Mouse (Mus musculus) liver, postnatal 0 days (tissue): ENCODE data around the gene 1700012P22Rik. TPM values are rescaled to one million over a fixed set of nuclear protein-coding genes. Genes with fewer than 3 reads are reported as not detected.

Experiments used
- ATAC-seq: fragments of 200-750 bp; cut with Nextera tagmentation; 2 replicates; pipeline ENCODE4 v1.8.0; 2017; ENCODE audit warnings: mild to moderate bottlenecking, moderate library complexity
- DNase-seq: peaks from one replicate; pipeline ENCODE4 v3.0.0-alpha.2; 2016
- H3K27ac ChIP-seq: fragments of 300-500 bp; sonication (generic); 2 replicates; pipeline ENCODE4 v1.5.1; 2014; ENCODE audit warnings: antibody characterized with exemption, moderate library complexity, mild to moderate bottlenecking, low read depth
- H3K27me3 ChIP-seq: fragments of 300-500 bp; sonication (generic); 2 replicates; pipeline ENCODE4 v1.6.1; 2014; ENCODE audit warnings: low read length, control low read depth, mixed read lengths; ENCODE audit not compliant: insufficient read depth
- H3K36me3 ChIP-seq: fragments of 300-500 bp; sonication (generic); replicated peaks from 2 replicates; pipeline ENCODE4 v1.6.1; 2014; ENCODE audit warnings: mild to moderate bottlenecking, control low read depth, low read length, moderate library complexity, mixed read lengths; ENCODE audit not compliant: insufficient read depth
- H3K4me1 ChIP-seq: fragments of 300-500 bp; sonication (generic); 2 replicates; pipeline ENCODE4 v1.6.1; 2014; ENCODE audit warnings: antibody characterized with exemption, mild to moderate bottlenecking, control low read depth; ENCODE audit not compliant: insufficient read depth
- H3K4me2 ChIP-seq: fragments of 300-500 bp; sonication (generic); 2 replicates; pipeline ENCODE4 v1.6.1; 2014; ENCODE audit warnings: low read depth, mild to moderate bottlenecking, low read length, moderate library complexity, mixed read lengths
- H3K4me3 ChIP-seq: fragments of 300-500 bp; sonication (generic); 2 replicates; pipeline ENCODE4 v1.5.1; 2014; ENCODE audit warnings: low read depth, low read length
- H3K9ac ChIP-seq: fragments of 300-500 bp; sonication (generic); replicated peaks from 2 replicates; pipeline ENCODE4 v1.6.1; 2014; ENCODE audit warnings: mild to moderate bottlenecking, moderate library complexity
- H3K9me3 ChIP-seq: fragments of 300-500 bp; sonication (generic); 2 replicates; pipeline ENCODE4 v1.6.1; 2016; ENCODE audit warnings: mild to moderate bottlenecking, control low read depth, low read length, mixed read lengths
- CTCF ChIP-seq: sonication (generic); IDR thresholded peaks from 2 replicates; pipeline ENCODE4 v1.5.1; 2016; ENCODE audit warnings: antibody characterized with exemption, low read depth
- EP300 ChIP-seq: IDR thresholded peaks from 2 replicates; pipeline ENCODE4 v1.6.1; 2016; ENCODE audit warnings: antibody characterized with exemption, low read depth, mild to moderate bottlenecking
- WGBS: fragments of 180-500 bp; shearing (Covaris S2); extraction: QIAGEN DNeasy Blood & Tissue Kit; methylation state at CpG from one replicate; pipeline ENCODE4 v1.1.7; 2014; ENCODE audit not compliant: insufficient replicate concordance; 5-methylcytosine and 5-hydroxymethylcytosine counted together
- polyA plus RNA-seq: library from polyadenylated mRNA; unstranded; fragments of >200 nt; fragmentation: Nextera tagmentation; extraction: Ambion mirVana; gene quantifications from 2 replicates; pipeline ENCODE4 v1.2.1, GENCODE M21; 2015

1700012P22Rik gene
- not detected in 2 replicates for polyA plus RNA-seq

DNA sequence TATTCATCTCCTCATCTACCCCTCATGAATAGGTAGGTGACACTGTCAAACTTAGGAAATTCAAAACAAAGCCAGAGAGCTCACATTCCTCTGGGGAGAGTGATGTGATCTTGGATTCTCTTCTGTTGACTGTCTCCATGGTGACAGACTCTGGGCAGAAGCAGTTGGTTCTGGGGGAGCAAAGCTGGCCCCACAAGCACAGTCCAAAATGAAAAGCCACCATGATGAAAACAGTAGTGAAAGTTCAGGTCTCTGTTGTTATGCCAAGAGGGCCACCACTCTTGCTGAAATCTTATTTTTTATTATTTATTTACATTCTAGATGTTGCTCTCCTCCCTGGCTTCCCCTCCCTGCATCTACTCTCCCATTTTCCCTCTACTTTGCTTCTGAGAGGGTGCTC is at the start of gene 1700012P22Rik:
1700012P22Rik (minus strand) TSS at position 101 of the 400 bp plus-strand sequence.
- DNase-seq (no peak), ATAC-seq (no peak)
- Histone ChIP-seq H3K27me3 (no peaks in the 10 kb centered on the region), H3K4me1 (no peaks in the 10 kb centered on the region), H3K4me2 (no peak within 1 kb of the TSS), H3K4me3 (no peak within 1 kb of the TSS), H3K9me3 (no peaks in the 10 kb centered on the region; the same call in 1 of the 2 replicates), H3K36me3 (no peaks in the 10 kb centered on the region), H3K27ac (no peak within 1 kb of the TSS), H3K9ac (no peak within 1 kb of the TSS)
- TF ChIP-seq CTCF (no peak), EP300 (no peak)

GRCm38 (mm10) chr4:144468091-144468490 is 29.5 kb upstream of the 1700012P22Rik start:
- no peaks in the 10 kb centered on the region for H3K4me1 ChIP-seq
- no peaks in the 10 kb centered on the region for H3K27me3 ChIP-seq
- H3K9me3 ChIP-seq = no peaks in the 10 kb centered on the region
- no peak for TF ChIP-seq EP300
- TF ChIP-seq CTCF = no peak
- 55% methylated on average over 1 of the region's 1 CpGs for WGBS
- no peaks in the 10 kb centered on the region for H3K36me3 ChIP-seq
- no peak overlapping the region for H3K27ac ChIP-seq
- ATAC-seq (no peak), DNase-seq (no peak)
- no peak overlapping the region for H3K9ac ChIP-seq
- H3K4me3 ChIP-seq = no peak overlapping the region
- no peak overlapping the region for H3K4me2 ChIP-seq

- no peaks in the 10 kb centered on the region for H3K36me3 ChIP-seq
- no peak overlapping the region for H3K4me2 ChIP-seq
- H3K27me3 ChIP-seq = no peaks in the 10 kb centered on the region
- ATAC-seq (no peak), DNase-seq (no peak)
- H3K9me3 ChIP-seq = no peaks in the 10 kb centered on the region
- 69% methylated on average over 2 of the region's 2 CpGs for WGBS
- no peak for TF ChIP-seq EP300
- no peak for TF ChIP-seq CTCF
- no peak overlapping the region for H3K4me3 ChIP-seq
- no peak overlapping the region for H3K27ac ChIP-seq
- H3K4me1 ChIP-seq = no peaks in the 10 kb centered on the region
- H3K9ac ChIP-seq = no peak overlapping the region
Measured at GRCm38 (mm10) chr4:144465206-144465605, 26.6 kb upstream of the 1700012P22Rik start.

DNA sequence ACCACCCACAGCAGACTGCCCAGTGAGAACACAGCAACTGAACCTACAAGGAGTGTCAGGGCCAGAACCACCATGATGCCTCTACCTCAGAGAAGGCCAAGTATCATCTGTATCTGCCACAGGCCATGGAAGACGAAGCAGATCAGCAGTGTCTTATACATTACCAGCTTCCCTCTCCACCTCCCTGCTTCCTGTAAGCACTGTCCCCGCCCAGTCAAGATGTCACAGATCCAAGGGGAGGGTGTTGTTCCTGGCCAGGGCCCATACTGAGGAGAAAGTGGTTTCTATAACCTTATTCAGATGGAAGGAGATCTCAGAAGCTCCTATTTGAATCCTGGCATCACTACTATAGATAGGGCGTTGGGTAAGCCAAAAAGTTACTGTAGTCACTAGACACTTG is 25.1 kb upstream of the 1700012P22Rik start, which contains the start of gene Aadacl3:
Aadacl3 (minus strand) TSS at position 101 of the 400 bp plus-strand sequence.
- Histone ChIP-seq H3K27me3 (no peaks in the 10 kb centered on the region), H3K36me3 (no peaks in the 10 kb centered on the region), H3K4me3 (no peak within 1 kb of the TSS), H3K9ac (no peak within 1 kb of the TSS), H3K9me3 (no peaks in the 10 kb centered on the region), H3K27ac (no peak within 1 kb of the TSS), H3K4me1 (no peaks in the 10 kb centered on the region), H3K4me2 (no peak within 1 kb of the TSS)
- DNase-seq (no peak), ATAC-seq (no peak)
- TF ChIP-seq EP300 (no peak), CTCF (no peak)
- 55% methylated on average over 3 of the region's 3 CpGs for WGBS

DNA sequence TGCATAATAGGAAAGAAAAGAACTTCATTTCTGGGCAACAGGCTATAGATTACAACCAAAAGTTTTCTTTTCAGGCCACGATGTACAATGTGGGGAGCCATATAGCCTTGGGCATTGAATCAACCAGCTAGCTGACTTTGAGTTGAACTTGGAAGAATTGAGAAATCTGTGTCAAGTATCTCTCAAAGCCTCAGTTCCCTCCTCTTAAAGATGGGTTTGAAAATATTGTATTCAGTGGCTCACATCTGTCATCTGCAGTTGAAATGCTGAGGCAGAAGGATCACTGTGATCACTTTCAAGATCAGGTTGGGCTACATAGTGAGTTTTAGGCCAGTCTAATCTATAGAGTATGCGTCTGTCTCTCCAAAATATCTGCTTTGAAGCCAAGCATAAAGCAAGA is 14.6 kb upstream of the 1700012P22Rik start, which contains the start of gene Gm9944:
Gm9944 (minus strand) TSS at position 101 of the 400 bp plus-strand sequence.
- Histone ChIP-seq H3K4me3 (no peak within 1 kb of the TSS), H3K9me3 (no peaks in the 10 kb centered on the region), H3K27ac (no peak within 1 kb of the TSS), H3K4me2 (no peak within 1 kb of the TSS), H3K36me3 (no peaks in the 10 kb centered on the region), H3K4me1 (no peaks in the 10 kb centered on the region), H3K27me3 (no peaks in the 10 kb centered on the region), H3K9ac (no peak within 1 kb of the TSS)
- WGBS = 58% methylated on average over 2 of the region's 2 CpGs
- no peak for TF ChIP-seq EP300
- TF ChIP-seq CTCF = no peak
- DNase-seq (no peak), ATAC-seq (no peak)

DNA sequence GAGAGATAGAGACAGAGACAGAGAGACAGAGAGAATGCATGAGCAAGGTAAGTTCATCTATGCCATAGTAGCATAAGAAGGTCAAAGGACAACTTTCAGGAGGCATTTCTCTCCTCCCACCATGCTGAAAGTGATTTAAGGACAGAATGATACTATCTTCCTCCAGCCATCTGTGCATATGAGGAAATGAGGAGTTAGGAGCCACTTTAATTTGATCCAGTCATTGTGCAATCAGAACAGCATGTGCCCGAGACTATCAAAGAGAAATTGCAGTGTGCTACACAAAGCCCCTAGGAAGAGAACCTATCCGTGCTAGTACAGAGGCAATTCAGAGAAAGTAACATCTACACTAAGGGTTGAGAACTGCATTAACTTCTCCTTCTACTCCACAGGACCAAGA is 10.0 kb upstream of the 1700012P22Rik start:
- 55% methylated on average over 2 of the region's 2 CpGs for WGBS
- Histone ChIP-seq H3K4me2 (no peak overlapping the region), H3K36me3 (no peaks in the 10 kb centered on the region), H3K4me1 (no peaks in the 10 kb centered on the region), H3K27ac (no peak overlapping the region), H3K9me3 (no peaks in the 10 kb centered on the region), H3K27me3 (no peaks in the 10 kb centered on the region), H3K4me3 (no peak overlapping the region), H3K9ac (no peak overlapping the region)
- TF ChIP-seq EP300 = no peak
- no peak for TF ChIP-seq CTCF
- no peak for DNase-seq
- ATAC-seq = no peak

DNA sequence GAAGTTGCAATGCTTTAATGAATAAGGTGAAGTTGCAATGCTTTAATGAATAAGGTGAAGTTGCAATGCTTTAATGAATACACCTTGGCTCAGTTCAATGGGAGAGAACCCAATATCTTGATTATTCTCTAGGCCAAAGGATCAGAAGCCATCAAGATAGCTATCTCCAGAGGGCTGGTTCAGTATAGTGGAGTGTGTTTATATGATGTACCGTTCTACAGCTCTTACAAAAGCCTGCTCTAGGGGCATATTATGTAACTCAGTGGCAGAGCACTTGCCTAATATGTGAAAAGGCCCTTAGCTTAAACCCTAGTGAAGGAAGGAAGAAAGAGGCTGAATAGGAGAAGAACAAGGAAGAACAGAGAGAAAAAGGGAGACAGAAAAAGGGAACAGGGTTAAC is 3.0 kb upstream of the 1700012P22Rik start:
- no peak overlapping the region for H3K9ac ChIP-seq
- no peak overlapping the region for H3K4me3 ChIP-seq
- H3K27ac ChIP-seq = no peak overlapping the region
- H3K4me1 ChIP-seq = no peaks in the 10 kb centered on the region
- H3K27me3 ChIP-seq = no peaks in the 10 kb centered on the region
- no peaks in the 10 kb centered on the region for H3K36me3 ChIP-seq
- no peaks in the 10 kb centered on the region; the same call in 1 of the 2 replicates for H3K9me3 ChIP-seq
- ATAC-seq = no peak
- DNase-seq = no peak
- TF ChIP-seq CTCF = no peak
- TF ChIP-seq EP300 = no peak
- no peak overlapping the region for H3K4me2 ChIP-seq
- 69% methylated on average over 1 of the region's 1 CpGs for WGBS
